Mouse (Mus musculus): ENCODE measurements around the gene Vav3.

DNA sequence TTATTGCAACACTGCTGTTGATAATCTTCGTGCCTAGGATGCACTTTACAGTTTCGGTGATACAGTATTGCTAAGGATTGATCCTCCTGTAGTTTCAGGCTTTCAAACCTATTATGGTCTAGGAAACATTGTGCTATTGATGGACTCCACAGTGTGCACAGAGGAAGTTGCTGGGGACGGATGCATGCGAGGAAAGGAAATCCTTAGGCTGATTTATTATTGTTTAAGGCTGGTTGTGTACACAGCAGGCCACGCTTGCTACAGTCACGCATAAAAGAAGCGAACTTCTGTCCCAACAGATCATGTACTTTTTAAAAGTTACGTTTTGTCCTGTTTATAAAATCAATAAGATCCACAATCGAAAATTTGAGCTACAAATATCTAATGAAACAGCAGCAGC lies 1.2 kb upstream of the Vav3 start:
- TF ChIP-seq CTCF (IDR thresholded peaks at IDR 0.05; ENCODE audit: low read depth) (no peak), EP300 (IDR thresholded peaks at IDR 0.05; ENCODE audit: low read depth) (no peak)
